Mouse (Mus musculus) embryonic facial prominence, embryonic 12.5 days (tissue): Measurements from ENCODE around the gene Aagab. TPM values are rescaled to one million over a fixed set of nuclear protein-coding genes. Genes with fewer than 3 reads are reported as not detected.
A peak's percentile ranks its signal among the peaks of the same experiment; 100 is the strongest.

Experiments
- ATAC-seq: fragments of 200-750 bp; cut with Nextera tagmentation; 2 replicates; pipeline ENCODE4 v1.8.0; 2017; ENCODE audit not compliant: insufficient number of reproducible peaks, insufficient read depth, low FRiP score, low TSS enrichment
- H3K27ac ChIP-seq: fragments of 300-500 bp; sonication (generic); 2 replicates; pipeline ENCODE4 v1.5.1; 2016; ENCODE audit warnings: mild to moderate bottlenecking
- H3K27me3 ChIP-seq: fragments of 300-500 bp; sonication (generic); 2 replicates; pipeline ENCODE4 v1.6.1; 2016; ENCODE audit warnings: mild to moderate bottlenecking, moderate library complexity
- H3K36me3 ChIP-seq: fragments of 300-500 bp; sonication (generic); 2 replicates; pipeline ENCODE4 v1.6.1; 2016; ENCODE audit warnings: mild to moderate bottlenecking
- H3K4me1 ChIP-seq: fragments of 300-500 bp; sonication (generic); 2 replicates; pipeline ENCODE4 v1.6.1; 2016
- H3K4me2 ChIP-seq: fragments of 300-500 bp; sonication (generic); replicated peaks from 2 replicates; pipeline ENCODE4 v1.6.1; 2016; ENCODE audit warnings: mild to moderate bottlenecking, moderate library complexity
- H3K4me3 ChIP-seq: fragments of 300-500 bp; sonication (generic); 2 replicates; pipeline ENCODE4 v1.5.1; 2016; ENCODE audit warnings: mild to moderate bottlenecking
- H3K9ac ChIP-seq: fragments of 300-500 bp; sonication (generic); 2 replicates; pipeline ENCODE4 v1.6.1; 2016; ENCODE audit warnings: mild to moderate bottlenecking, moderate library complexity
- H3K9me3 ChIP-seq: fragments of 300-500 bp; sonication (generic); 2 replicates; pipeline ENCODE4 v1.6.1; 2016; ENCODE audit warnings: mild to moderate bottlenecking, moderate library complexity
- WGBS: fragments of 180-500 bp; shearing (Covaris S2); methylation state at CpG from one replicate; pipeline ENCODE4 v1.1.7; 2016; 5-methylcytosine and 5-hydroxymethylcytosine counted together
- polyA plus RNA-seq: library from polyadenylated mRNA; unstranded; fragments of >200 nt; fragmentation: Nextera tagmentation; extraction: Ambion mirVana; gene quantifications from 2 replicates; pipeline ENCODE4 v1.2.1, GENCODE M21; 2016

Aagab gene
- polyA plus RNA-seq, 1 experiment from 2014 or later: 28.7 TPM

- 77% methylated on average over 6 of the region's 6 CpGs for WGBS
- Histone ChIP-seq H3K9me3 (no peaks in the 10 kb centered on the region), H3K4me1 (peaks cover 52% of the 10 kb centered on the region), H3K4me3 (no peak overlapping the region), H3K9ac (no peak overlapping the region), H3K27me3 (no peaks in the 10 kb centered on the region; the same call in 1 of the 2 replicates), H3K36me3 (no peaks in the 10 kb centered on the region), H3K4me2 (no peak overlapping the region), H3K27ac (no peak overlapping the region)
- ATAC-seq: no peak
Observed at GRCm38 (mm10) chr9:63608006-63608405, 5.5 kb downstream of the Aagab start.

GRCm38 (mm10) chr9:63609246-63609645, 6.8 kb downstream of the Aagab start:
- Histone ChIP-seq H3K4me1 (peaks cover 52% of the 10 kb centered on the region), H3K36me3 (no peaks in the 10 kb centered on the region), H3K4me2 (no peak overlapping the region), H3K9ac (no peak overlapping the region), H3K27ac (no peak overlapping the region), H3K9me3 (no peaks in the 10 kb centered on the region), H3K27me3 (no peaks in the 10 kb centered on the region; the same call in 1 of the 2 replicates), H3K4me3 (no peak overlapping the region)
- no peak for ATAC-seq
- WGBS: 67% methylated on average over 8 of the region's 8 CpGs

GRCm38 (mm10) chr9:63609776-63610175, 7.3 kb downstream of the Aagab start:
- H3K4me2 ChIP-seq: no peak overlapping the region
- H3K36me3 ChIP-seq: no peaks in the 10 kb centered on the region
- H3K4me1 ChIP-seq: peaks cover 54% of the 10 kb centered on the region
- no peaks in the 10 kb centered on the region; the same call in 1 of the 2 replicates for H3K27me3 ChIP-seq
- no peaks in the 10 kb centered on the region for H3K9me3 ChIP-seq
- ATAC-seq: no peak
- WGBS: 100% methylated on average over 2 of the region's 2 CpGs
- H3K9ac ChIP-seq: no peak overlapping the region
- no peak overlapping the region for H3K27ac ChIP-seq
- H3K4me3 ChIP-seq: no peak overlapping the region

- H3K4me2 ChIP-seq: no peak overlapping the region
- H3K36me3 ChIP-seq: no peaks in the 10 kb centered on the region
- no peaks in the 10 kb centered on the region for H3K9me3 ChIP-seq
- 81% methylated on average over 6 of the region's 6 CpGs for WGBS
- no peak overlapping the region for H3K4me3 ChIP-seq
- H3K9ac ChIP-seq: no peak overlapping the region
- no peak for ATAC-seq
- no peaks in the 10 kb centered on the region; the same call in 1 of the 2 replicates for H3K27me3 ChIP-seq
- no peak overlapping the region for H3K27ac ChIP-seq
- peaks cover 54% of the 10 kb centered on the region for H3K4me1 ChIP-seq
Observed at GRCm38 (mm10) chr9:63610231-63610630, 7.8 kb downstream of the Aagab start.

GRCm38 (mm10) chr9:63610841-63611366, 8.4 kb downstream of the Aagab start:
- no peaks in the 10 kb centered on the region for H3K36me3 ChIP-seq
- ATAC-seq: no peak
- H3K4me3 ChIP-seq: no peak overlapping the region
- H3K9ac ChIP-seq: 0 out of 2 replicates have a peak overlapping the region, but pooled peaks have one; percentile 12
- H3K9me3 ChIP-seq: no peaks in the 10 kb centered on the region
- peaks cover 54% of the 10 kb centered on the region for H3K4me1 ChIP-seq
- WGBS: 14% methylated on average over 13 of the region's 13 CpGs
- H3K27ac ChIP-seq: peak overlapping the region; percentile 50
- H3K4me2 ChIP-seq: peak overlapping the region; percentile 38
- no peaks in the 10 kb centered on the region; the same call in 1 of the 2 replicates for H3K27me3 ChIP-seq

- Histone ChIP-seq H3K27me3 (no peaks in the 10 kb centered on the region; the same call in 1 of the 2 replicates), H3K36me3 (peaks cover 2% of the 10 kb centered on the region), H3K4me1 (peaks cover 54% of the 10 kb centered on the region), H3K9me3 (no peaks in the 10 kb centered on the region), H3K4me3 (no peak overlapping the region), H3K4me2 (no peak overlapping the region), H3K9ac (no peak overlapping the region), H3K27ac (no peak overlapping the region)
- ATAC-seq: no peak
- 62% methylated on average over 5 of the region's 5 CpGs for WGBS
Observed at GRCm38 (mm10) chr9:63611967-63612366, 9.5 kb downstream of the Aagab start.

GRCm38 (mm10) chr9:63612565-63613515, 10.4 kb downstream of the Aagab start:
- peak; percentile 77 for ATAC-seq
- H3K4me1 ChIP-seq: peaks cover 54% of the 10 kb centered on the region
- H3K9me3 ChIP-seq: no peaks in the 10 kb centered on the region
- no peak overlapping the region for H3K4me3 ChIP-seq
- H3K4me2 ChIP-seq: peak overlapping the region; percentile 33
- peak overlapping the region; percentile 72 for H3K27ac ChIP-seq
- peaks cover 9% of the 10 kb centered on the region for H3K36me3 ChIP-seq
- H3K9ac ChIP-seq: 0 out of 2 replicates have a peak overlapping the region, but pooled peaks have one; percentile 19
- H3K27me3 ChIP-seq: no peaks in the 10 kb centered on the region; the same call in 1 of the 2 replicates
- WGBS: 40% methylated on average over 16 of the region's 16 CpGs

GRCm38 (mm10) chr9:63613569-63613968, 11.1 kb downstream of the Aagab start:
- H3K4me3 ChIP-seq: no peak overlapping the region
- peaks cover 15% of the 10 kb centered on the region for H3K36me3 ChIP-seq
- ATAC-seq: peak; percentile 48
- H3K4me2 ChIP-seq: peak overlapping the region; percentile 33
- H3K27me3 ChIP-seq: no peaks in the 10 kb centered on the region; the same call in 1 of the 2 replicates
- H3K9me3 ChIP-seq: no peaks in the 10 kb centered on the region
- H3K4me1 ChIP-seq: peaks cover 54% of the 10 kb centered on the region
- H3K9ac ChIP-seq: 0 out of 2 replicates have a peak overlapping the region, but pooled peaks have one; percentile 19
- H3K27ac ChIP-seq: peak overlapping the region; percentile 72
- WGBS: 17% methylated on average over 1 of the region's 1 CpGs

- Histone ChIP-seq H3K9ac (no peak overlapping the region), H3K4me3 (no peak overlapping the region), H3K27ac (no peak overlapping the region), H3K36me3 (peaks cover 15% of the 10 kb centered on the region), H3K27me3 (no peaks in the 10 kb centered on the region; the same call in 1 of the 2 replicates), H3K4me2 (no peak overlapping the region), H3K9me3 (no peaks in the 10 kb centered on the region), H3K4me1 (peaks cover 47% of the 10 kb centered on the region)
- 52% methylated on average over 11 of the region's 11 CpGs for WGBS
- no peak for ATAC-seq
Observed at GRCm38 (mm10) chr9:63614018-63614985, 11.8 kb downstream of the Aagab start.

GRCm38 (mm10) chr9:63617967-63618366, 15.5 kb downstream of the Aagab start:
- no peak overlapping the region for H3K27ac ChIP-seq
- no peaks in the 10 kb centered on the region for H3K9me3 ChIP-seq
- no peak overlapping the region for H3K4me2 ChIP-seq
- H3K4me3 ChIP-seq: no peak overlapping the region
- ATAC-seq: no peak
- H3K9ac ChIP-seq: no peak overlapping the region
- no peaks in the 10 kb centered on the region for H3K27me3 ChIP-seq
- WGBS: 94% methylated on average over 2 of the region's 2 CpGs
- peaks cover 15% of the 10 kb centered on the region for H3K36me3 ChIP-seq
- H3K4me1 ChIP-seq: peaks cover 17% of the 10 kb centered on the region
